Mouse (Mus musculus) MN1 (cell line): ENCODE results near the gene Rbm15.

ENCODE experiments used
- DNase-seq: peaks from one replicate; pipeline ENCODE4 v3.0.0-alpha.2; 2016; ENCODE audit warnings: low spot score

Rbm15 gene

DNA sequence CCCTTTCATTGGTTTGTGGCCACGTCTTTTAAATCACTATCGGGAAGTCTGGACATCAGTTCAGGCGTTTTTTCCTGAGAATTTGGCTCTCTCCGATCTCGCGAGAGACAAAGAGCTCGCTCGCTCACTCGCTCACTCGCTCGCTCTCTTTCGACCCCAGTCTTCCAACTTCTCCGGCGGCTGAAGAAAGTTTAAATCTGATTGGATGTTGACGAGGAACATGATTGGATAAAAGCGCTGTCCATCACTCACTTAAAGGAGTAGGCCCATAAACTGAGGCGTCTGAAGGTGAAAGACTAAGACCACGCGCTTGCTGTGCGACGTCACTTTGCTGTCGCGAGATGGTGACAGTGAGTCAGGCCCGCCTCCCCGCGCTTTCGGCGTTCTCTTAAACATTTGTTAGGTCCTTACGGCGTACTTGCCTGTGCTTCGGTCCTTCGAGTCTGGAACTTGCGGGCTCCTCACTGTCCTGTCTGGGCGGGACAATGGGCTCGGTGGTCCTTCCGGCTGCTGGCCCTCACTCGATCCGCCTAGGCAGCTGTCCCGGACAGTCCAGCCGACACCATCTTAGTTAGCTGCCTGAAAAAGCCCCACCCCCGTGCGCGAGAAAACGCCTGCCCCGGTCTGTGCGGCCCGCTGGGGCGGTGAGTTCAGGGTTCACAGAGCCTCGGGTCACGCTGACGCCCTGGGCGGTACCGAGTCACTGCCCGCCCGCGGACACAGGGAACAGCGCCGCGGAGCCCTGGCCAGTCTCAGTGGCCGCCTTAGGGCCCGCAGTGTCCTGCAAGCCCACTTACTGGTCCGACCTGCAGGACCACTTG is at the start of gene Rbm15:
Gene Rbm15 (minus strand): TSS at position 293 of the 821 bp plus-strand sequence.
- peak; percentile 99 for DNase-seq

GRCm38 (mm10) chr3:107379422-107379821 is 45.9 kb upstream of the Rbm15 start:
- DNase-seq: peak; percentile 90

DNA sequence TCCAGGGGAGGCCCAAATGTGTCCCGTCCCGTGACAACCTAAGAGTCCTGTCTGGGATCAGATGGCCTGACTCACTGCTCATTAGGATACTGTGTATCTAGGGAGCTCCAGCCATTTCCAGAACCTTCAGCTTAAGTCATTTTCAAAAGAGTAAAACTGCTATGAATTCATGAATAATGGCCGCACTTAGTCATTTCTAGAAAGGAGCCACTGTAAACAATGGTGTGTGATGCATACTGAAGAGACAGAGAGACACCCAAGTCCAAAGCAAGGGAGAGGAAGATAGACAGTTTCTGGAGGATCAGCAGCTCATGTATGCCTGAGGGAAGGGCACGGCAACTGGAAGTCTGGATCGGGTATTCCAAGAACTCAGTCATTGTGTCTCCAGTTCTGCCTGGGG is 45.2 kb upstream of the Rbm15 start:
- no peak for DNase-seq

- DNase-seq: peak; percentile 28
Observed at GRCm38 (mm10) chr3:107374948-107375664, 41.6 kb upstream of the Rbm15 start.

DNA sequence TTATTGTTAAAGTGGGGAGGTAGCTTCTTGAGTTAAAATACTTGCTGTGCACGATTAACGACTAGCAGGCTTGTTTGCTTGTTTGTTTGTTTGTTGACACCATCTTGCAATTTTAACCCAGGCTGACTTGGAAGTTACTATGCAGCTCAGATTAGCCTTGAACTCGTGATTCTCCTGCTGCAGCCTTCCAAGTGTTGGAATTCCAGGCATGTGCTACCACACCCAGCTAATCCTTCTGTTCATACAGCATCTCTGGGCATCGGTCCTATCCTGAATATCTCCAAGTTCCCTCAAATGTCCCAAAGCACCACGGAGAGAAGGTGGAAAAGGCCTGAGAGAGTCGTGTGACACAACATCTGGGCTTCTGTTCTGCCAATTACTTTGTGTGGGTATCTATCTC is 35.7 kb upstream of the Rbm15 start:
- no peak for DNase-seq

- DNase-seq: no peak
Observed at GRCm38 (mm10) chr3:107367938-107368599, 34.6 kb upstream of the Rbm15 start.

DNA sequence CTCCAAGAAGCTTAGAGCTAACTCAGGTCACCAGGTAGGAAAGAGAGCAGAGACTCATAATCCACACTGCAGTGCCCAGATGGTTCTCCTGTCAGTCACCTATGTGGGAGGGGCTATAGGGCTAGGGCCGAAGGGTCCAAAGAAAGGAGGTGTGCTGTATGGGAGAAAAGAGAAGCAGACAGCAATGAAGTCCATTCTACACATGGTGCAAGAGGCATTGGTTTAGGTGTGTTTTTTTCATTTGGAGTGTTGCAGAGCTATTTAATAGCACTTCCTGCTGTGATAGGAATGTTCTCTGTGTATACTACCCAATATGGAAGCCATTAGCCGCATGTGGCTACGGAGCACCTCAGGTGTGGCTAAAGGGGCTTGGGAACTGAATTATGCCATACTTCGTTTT is 31.9 kb upstream of the Rbm15 start:
- no peak for DNase-seq

DNA sequence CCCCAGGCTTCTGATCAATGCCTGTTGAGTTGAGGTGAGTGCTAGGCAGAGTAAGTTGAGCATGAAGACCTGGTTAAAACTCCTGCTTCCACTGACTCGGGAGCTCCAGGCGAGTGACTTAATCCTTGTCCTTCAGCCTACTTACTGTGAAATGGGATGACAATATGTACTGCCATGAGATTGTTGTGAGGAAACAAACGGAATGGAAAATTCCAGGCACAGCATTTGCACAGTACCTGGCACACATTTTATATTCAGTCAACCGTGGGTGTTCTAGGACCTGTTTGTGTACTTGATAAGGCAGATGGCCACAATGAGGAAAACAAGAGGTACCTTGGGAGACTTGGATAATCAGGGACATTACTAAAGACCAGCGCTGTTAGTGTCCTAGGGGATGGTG is 29.9 kb upstream of the Rbm15 start:
- DNase-seq: no peak

GRCm38 (mm10) chr3:107360341-107360740 is 26.9 kb upstream of the Rbm15 start:
- DNase-seq: no peak

- no peak for DNase-seq
Observed at GRCm38 (mm10) chr3:107357700-107358234, 24.3 kb upstream of the Rbm15 start.

- DNase-seq: peak; percentile 80
Observed at GRCm38 (mm10) chr3:107356964-107357441, 23.5 kb upstream of the Rbm15 start.

- no peak for DNase-seq
Observed at GRCm38 (mm10) chr3:107355618-107356260, 22.3 kb upstream of the Rbm15 start.

DNA sequence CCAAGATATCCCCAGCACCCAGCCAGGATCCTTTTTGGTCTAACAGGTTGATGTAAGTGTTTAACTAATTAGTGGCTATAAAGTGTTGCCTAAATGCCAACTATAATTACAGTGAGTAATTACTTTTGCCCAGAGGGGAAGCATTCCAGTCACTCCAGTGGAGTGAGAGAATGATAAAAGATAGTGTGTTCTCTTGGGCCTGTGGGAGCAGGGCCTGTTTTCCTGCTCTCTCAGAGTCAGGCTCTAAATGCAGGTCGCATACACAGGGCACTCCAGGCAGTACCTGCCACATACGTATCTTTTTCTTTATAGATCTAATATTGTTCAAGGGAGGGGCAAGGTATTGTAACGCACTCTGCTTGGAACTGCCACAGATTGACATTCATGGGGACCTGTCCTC is 18.2 kb upstream of the Rbm15 start:
- peak; percentile 32 for DNase-seq

DNA sequence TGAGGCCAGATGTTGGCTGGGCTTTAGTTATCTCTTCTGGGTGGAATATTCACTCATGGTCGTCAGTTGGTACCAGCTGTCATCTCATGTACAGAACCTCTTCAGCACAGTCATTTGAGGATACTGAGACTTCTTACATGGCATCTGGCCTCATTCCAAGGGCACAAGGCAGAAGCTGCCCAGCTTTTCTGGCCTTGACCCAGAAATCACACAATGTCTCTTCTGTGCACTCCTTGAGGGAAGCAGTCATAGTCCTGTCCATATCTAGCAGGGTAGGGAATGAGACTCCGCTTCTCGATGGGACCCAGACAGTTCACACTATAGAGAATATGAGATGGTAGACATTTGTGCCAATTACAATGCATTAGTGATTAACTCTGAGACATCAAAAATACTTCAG is 15.5 kb upstream of the Rbm15 start:
- DNase-seq: peak; percentile 48

- peak; percentile 90 for DNase-seq
Observed at GRCm38 (mm10) chr3:107345033-107345725, 11.7 kb upstream of the Rbm15 start.

DNA sequence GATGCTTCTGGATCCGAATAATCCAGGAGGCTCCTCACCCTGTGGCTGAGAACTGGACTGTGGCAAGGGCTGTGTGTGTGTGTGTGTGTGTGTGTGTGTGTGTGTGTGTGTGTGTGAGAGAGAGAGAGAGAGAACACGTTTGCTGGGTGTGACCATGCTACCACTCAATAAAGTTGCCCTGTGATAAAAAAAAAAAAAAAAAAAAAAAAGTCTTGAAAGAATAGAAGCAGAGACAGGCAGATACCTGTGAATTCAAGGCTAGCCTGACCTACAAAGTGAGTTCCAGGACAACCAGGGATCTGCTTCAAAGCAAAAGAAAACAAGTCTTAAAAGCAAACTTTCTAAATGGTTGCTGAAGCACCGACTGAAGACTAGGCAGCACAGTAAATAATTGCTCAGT is 10.5 kb upstream of the Rbm15 start:
- DNase-seq: no peak

DNA sequence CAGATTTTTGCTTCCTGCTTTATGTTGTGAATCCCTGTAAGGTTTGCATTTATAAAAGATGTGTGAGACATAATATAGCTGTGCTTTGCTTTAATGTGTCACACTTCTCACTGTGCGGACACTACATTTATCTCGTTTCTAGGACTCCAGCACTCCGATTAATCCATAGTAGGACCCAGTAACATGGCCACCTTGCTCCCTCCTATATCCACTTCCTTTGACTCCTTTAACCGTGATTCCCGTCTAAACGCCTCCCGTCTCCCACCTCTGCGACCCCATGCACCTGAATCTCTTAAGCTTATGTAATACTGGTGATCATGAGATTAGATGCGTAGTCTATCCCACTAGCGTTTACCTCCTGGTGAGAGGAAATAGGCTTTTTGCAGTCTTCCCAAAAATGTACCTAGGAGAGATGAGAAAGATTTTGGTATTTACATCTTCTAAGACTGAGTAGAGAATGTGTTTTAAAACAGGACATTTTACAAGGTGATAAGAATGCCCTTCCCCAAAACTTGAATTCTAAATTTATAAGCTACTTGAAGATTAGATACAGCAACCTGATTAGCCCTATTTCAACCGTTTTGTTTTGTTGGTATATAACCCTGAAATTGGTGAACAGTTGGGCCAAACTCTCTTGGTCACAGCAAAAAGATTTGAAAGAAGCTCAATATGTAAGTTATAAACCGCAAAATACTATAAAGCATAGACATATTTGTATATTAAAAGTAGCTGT is 895 bp upstream of the Rbm15 start:
- peak; percentile 20 for DNase-seq

GRCm38 (mm10) chr3:107332960-107333380 is 503 bp downstream of the Rbm15 start:
- DNase-seq: peak; percentile 99

DNA sequence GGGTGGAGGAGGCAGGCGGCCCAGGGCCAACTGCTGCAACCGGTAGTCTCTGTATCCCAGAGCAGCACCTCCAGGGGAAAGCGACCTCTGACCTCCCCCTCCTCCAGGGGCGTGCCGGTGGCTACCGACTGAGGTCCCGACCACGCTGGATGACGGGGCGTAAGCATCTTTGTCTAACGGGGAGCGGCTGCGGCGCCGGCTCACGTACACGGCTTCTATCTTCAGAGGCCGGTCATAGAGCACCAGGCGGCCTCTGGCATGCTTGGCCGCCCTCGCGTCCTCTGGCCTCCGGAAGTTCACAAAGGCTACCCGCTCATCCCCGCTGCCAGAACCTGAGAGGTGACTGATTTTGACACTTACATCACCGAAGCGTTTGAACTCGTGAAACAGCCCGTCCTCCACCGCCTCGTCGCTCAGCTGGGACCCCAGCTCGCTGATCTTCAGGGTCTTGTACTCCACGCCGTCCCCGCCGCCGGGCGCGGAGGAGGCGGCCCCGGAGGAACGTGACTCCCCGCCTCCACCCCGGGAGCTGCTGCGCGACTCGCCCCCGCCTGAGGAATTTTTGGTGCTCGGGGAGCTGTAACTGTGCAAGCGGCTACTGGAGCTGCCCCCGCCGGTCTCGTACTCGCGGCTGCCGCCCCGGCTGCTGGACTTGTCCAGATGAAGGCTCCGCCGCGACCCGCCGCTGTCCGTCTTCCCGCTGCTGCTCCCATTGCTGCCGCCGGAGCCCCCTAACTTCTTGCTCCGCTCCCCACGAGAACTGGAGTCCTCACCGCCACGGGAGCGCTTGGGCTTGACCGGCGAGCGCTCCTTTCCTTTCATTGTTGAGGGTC is 1.1 kb downstream of the Rbm15 start:
- peak; percentile 57 for DNase-seq

DNA sequence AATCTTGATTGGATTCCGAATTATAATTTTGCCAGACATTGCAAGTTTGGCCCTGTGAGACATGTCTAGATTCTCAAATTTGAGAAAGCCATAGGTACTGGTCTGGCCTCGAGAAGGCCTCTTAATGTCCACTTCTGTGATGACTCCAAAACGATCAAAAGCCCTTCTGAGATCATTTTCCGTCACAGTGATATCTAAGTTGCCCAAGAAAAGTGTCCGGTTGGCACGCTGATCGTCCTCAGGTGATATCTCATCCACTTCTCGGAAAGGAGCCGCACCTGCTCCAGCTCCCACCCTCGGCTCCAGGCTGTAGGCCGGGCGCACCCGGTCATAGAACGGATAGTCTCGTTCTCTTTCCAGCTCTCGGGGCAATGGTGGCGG is 1.7 kb downstream of the Rbm15 start:
- peak; percentile 11 for DNase-seq
